Mouse (Mus musculus): ENCODE results near the gene Amz1.

DNA sequence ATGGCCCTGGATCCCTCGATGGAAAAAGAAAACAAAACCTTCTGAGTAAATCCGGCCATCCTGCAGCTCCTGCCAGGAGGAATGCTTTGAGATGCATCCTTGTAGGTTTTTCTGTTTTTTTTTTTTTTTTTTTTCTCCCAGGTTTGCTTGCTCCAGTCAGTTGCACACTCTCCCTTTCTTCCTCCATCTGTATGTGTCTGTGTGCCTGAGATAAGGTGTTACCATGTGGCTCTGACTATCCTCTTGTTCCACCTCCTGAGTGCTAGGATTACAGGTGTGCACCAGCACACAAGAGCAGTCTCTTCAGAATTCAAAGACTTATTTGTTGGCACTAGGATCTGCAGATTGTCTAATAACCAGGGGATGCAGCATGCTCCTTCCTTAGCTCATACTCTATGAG is 83.0 kb downstream of the Amz1 start:
- TF ChIP-seq CTCF (IDR thresholded peaks at IDR 0.05; ENCODE audit: insufficient read depth, low read length) (no peak), POLR2A (IDR thresholded peaks at IDR 0.05; ENCODE audit: borderline replicate concordance, extremely low read depth, low read depth, low read length) (no peak)
